Mouse (Mus musculus) stomach, embryonic 14.5 days (tissue): ENCODE results near the gene Lig1. TPM values are rescaled to one million over a fixed set of nuclear protein-coding genes. Genes with fewer than 3 reads are reported as not detected.
"Not testable (repeated sequence)": the region's sequence is repeated elsewhere in the genome, so short reads cannot be mapped to it uniquely, and the experiment has no call there.

ENCODE experiments used
- ATAC-seq: fragments of 200-750 bp; cut with Nextera tagmentation; 2 replicates; pipeline ENCODE4 v1.8.0; 2017; ENCODE audit warnings: low read depth, moderate TSS enrichment; ENCODE audit not compliant: insufficient number of reproducible peaks, insufficient read depth, low FRiP score
- H3K27ac ChIP-seq: fragments of 300-500 bp; sonication (generic); 2 replicates; pipeline ENCODE4 v1.5.1; 2014; ENCODE audit warnings: mild to moderate bottlenecking, low read length, moderate library complexity, mixed read lengths
- H3K27me3 ChIP-seq: fragments of 300-500 bp; sonication (generic); 2 replicates; pipeline ENCODE4 v1.6.1; 2014; ENCODE audit warnings: low read length, control low read depth, mixed read lengths; ENCODE audit not compliant: control insufficient read depth, insufficient read depth
- H3K36me3 ChIP-seq: fragments of 300-500 bp; sonication (generic); 2 replicates; pipeline ENCODE4 v1.6.1; 2014; ENCODE audit warnings: mild to moderate bottlenecking, control low read depth, low read length, moderate library complexity, mixed read lengths; ENCODE audit not compliant: control insufficient read depth, insufficient read depth
- H3K4me1 ChIP-seq: fragments of 300-500 bp; sonication (generic); 2 replicates; pipeline ENCODE4 v1.6.1; 2014; ENCODE audit warnings: low read length, control low read depth, mixed read lengths; ENCODE audit not compliant: control insufficient read depth, insufficient read depth
- H3K4me2 ChIP-seq: fragments of 300-500 bp; sonication (generic); replicated peaks from 2 replicates; pipeline ENCODE4 v1.6.1; 2014; ENCODE audit warnings: low read depth, low read length, control low read depth
- H3K4me3 ChIP-seq: fragments of 300-500 bp; sonication (generic); 2 replicates; pipeline ENCODE4 v1.5.1; 2014; ENCODE audit warnings: low read depth, low read length, control low read depth
- H3K9ac ChIP-seq: fragments of 300-500 bp; sonication (generic); replicated peaks from 2 replicates; pipeline ENCODE4 v1.6.1; 2014; ENCODE audit warnings: low read depth, mild to moderate bottlenecking, control low read depth, low read length, moderate library complexity, mixed read lengths
- H3K9me3 ChIP-seq: fragments of 300-500 bp; sonication (generic); 2 replicates; pipeline ENCODE4 v1.6.1; 2016; ENCODE audit warnings: low read depth, low read length, control low read depth; ENCODE audit not compliant: control insufficient read depth
- WGBS: fragments of 180-500 bp; shearing (Covaris S2); extraction: QIAGEN DNeasy Blood & Tissue Kit; methylation state at CpG from one replicate; pipeline ENCODE4 v1.1.7; 2014; 5-methylcytosine and 5-hydroxymethylcytosine counted together
- polyA plus RNA-seq: library from polyadenylated mRNA; unstranded; fragments of >200 nt; fragmentation: Nextera tagmentation; extraction: Ambion mirVana; gene quantifications from 2 replicates; pipeline ENCODE4 v1.2.1, GENCODE M21; 2014

Lig1 gene
- polyA plus RNA-seq, 1 experiment from 2014 or later = 124 TPM

GRCm38 (mm10) chr7:13278308-13278891 is 1.3 kb downstream of the Lig1 start, which contains the start of gene Zswim9:
Zswim9 (minus strand) TSS chr7:13278721.
- peak within 1 kb of the TSS; percentile 42 for H3K4me3 ChIP-seq
- WGBS = under 1% methylated on average over 38 of the region's 39 CpGs
- H3K9ac ChIP-seq = peak within 1 kb of the TSS; percentile 32
- H3K9me3 ChIP-seq = no peaks in the 10 kb centered on the region
- H3K4me1 ChIP-seq = no peaks in the 10 kb centered on the region
- H3K27ac ChIP-seq = peak within 1 kb of the TSS; percentile 35; the same call in 1 of the 2 replicates
- peaks cover 18% of the 10 kb centered on the region for H3K36me3 ChIP-seq
- peak within 1 kb of the TSS; percentile 74 for H3K4me2 ChIP-seq
- ATAC-seq = peak; percentile 98
- H3K27me3 ChIP-seq = no peaks in the 10 kb centered on the region

GRCm38 (mm10) chr7:13278957-13279356 is 1.9 kb downstream of the Lig1 start:
- H3K27ac ChIP-seq, H3K4me2 ChIP-seq, H3K4me1 ChIP-seq, H3K27me3 ChIP-seq, H3K9me3 ChIP-seq: not testable (repeated sequence)
- 0% methylated on average over 12 of the region's 29 CpGs for WGBS
- Histone ChIP-seq H3K9ac (peak overlapping the region; percentile 32; the same call in 1 of the 2 replicates), H3K36me3 (peaks cover 18% of the 10 kb centered on the region), H3K4me3 (peak overlapping the region; percentile 42)
- peak; percentile 62 for ATAC-seq

- ATAC-seq = 0 out of 2 replicates have a peak, but pooled peaks have one; percentile 42
These were observed 11.5 kb downstream of the Lig1 start for GRCm38 (mm10) chr7:13288621-13289020.

DNA sequence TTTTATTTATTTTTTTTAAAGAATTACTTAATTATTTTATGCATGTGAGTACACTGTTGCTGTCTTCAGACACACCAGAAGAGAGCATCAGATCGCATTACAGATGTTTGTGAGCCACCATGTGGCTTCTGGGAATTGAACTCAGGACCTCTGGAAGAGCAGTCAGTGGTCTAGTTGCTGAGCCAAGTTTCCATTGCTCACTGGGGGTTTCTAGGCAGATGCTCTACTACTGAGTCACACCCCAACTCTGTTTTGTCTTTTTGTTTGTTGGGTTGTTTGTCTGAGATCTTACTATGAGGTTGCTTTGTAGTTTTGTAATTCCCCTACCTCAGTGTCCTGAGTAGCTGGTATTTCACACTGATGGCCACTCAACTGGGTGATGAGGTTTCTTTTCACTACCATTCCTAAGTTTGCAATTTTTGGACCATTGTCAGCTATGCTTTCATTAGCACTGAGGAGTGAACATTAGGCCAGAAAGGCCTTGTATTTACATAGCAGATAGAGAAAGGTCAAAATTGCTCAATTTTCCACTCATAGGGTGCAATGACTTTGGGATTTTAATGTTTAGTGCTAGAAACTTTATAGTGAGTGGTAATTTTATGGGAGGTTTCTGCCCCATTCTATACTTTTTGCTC is 13.1 kb downstream of the Lig1 start:
- Histone ChIP-seq H3K4me3 (no peak overlapping the region), H3K36me3 (peaks cover 56% of the 10 kb centered on the region), H3K9me3 (no peaks in the 10 kb centered on the region), H3K4me2 (no peak overlapping the region), H3K27me3 (no peaks in the 10 kb centered on the region), H3K9ac (no peak overlapping the region), H3K4me1 (no peaks in the 10 kb centered on the region), H3K27ac (no peak overlapping the region)
- no peak for ATAC-seq
- 100% methylated on average over 1 of the region's 1 CpGs for WGBS

More at GRCm38 (mm10) chr7:13288621-13289020, 11.5 kb downstream of the Lig1 start:
- 49% methylated on average over 5 of the region's 5 CpGs for WGBS
- H3K36me3 ChIP-seq = peaks cover 53% of the 10 kb centered on the region
- no peaks in the 10 kb centered on the region for H3K9me3 ChIP-seq
- H3K27ac ChIP-seq = no peak overlapping the region
- H3K27me3 ChIP-seq = no peaks in the 10 kb centered on the region
- no peaks in the 10 kb centered on the region for H3K4me1 ChIP-seq
- no peak overlapping the region for H3K9ac ChIP-seq
- no peak overlapping the region for H3K4me2 ChIP-seq
- no peak overlapping the region for H3K4me3 ChIP-seq

DNA sequence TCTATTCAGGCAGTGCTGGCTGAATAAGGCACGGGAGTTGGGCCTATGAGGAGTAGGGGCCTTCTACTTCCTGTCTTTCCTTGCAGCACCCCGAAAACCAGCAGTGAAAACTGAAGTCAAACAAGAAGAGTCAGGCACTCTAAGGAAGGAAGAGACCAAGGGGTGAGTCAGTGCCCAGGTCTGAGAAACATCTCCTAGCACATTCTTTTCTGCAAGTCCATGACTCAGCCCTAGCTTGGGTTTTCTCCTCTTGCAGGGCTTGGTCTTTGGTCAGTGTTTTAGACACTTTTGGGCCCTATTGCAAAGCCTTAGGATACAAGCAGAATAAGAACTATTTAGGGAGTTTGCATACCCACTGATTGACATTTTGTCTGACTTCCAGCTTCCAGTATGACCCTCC is 14.3 kb downstream of the Lig1 start:
- no peak overlapping the region for H3K4me3 ChIP-seq
- no peaks in the 10 kb centered on the region for H3K4me1 ChIP-seq

DNA sequence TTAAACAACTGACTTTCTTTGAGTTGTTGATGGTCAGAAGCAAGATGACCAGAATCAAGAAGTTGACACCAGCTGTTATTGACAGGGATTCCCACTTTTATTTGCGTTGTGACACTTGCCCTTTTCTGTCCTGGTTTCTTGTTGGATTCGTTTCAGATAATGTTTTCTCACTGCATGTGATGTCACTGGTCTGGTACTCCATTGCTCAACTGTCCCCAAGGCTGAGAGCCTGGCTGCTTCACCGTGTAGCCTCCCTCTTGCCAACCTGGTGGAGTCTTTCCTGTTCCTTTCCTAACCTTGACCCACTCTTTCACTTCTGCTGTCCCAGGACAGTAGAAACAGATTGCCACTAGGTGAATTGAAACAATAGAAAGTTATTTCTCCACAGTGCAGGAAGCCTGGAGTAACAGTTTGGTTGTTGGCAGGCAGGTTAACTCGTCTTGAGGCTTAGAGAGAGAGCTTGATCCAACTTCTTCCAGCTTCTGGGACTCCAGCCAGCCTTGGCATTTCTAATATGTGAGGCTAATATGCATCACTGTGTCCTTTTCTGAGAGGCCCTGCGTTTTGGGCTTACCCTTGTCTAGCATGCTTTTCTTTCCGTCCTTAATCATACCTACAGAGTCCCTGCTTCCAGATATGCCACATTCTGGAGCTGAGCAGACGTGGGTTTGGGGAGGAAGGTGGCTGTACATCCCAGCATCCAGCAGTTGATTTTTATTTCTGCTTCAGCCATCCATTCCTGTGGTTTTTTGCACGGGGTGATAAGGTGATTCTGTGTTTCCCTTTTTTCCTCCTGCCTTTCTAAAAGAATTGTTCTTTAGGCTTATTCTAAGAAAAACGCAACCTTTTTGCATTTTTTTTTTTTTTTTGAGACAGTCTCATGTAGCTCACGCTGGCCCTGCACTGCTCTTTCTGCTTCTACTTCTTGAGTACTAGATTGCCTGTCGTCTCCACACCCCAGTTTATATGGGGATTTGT is 17.1 kb downstream of the Lig1 start:
- no peak overlapping the region for H3K9ac ChIP-seq
- 83% methylated on average over 11 of the region's 11 CpGs for WGBS

More for the DNA sequence above, 14.3 kb downstream of the Lig1 start:
- H3K27me3 ChIP-seq = no peaks in the 10 kb centered on the region
- ATAC-seq = no peak
- H3K36me3 ChIP-seq = peaks cover 50% of the 10 kb centered on the region
- H3K27ac ChIP-seq = no peak overlapping the region
- H3K4me2 ChIP-seq = no peak overlapping the region
- no peaks in the 10 kb centered on the region for H3K9me3 ChIP-seq
- 92% methylated on average over 2 of the region's 2 CpGs for WGBS
- no peak overlapping the region for H3K9ac ChIP-seq

DNA sequence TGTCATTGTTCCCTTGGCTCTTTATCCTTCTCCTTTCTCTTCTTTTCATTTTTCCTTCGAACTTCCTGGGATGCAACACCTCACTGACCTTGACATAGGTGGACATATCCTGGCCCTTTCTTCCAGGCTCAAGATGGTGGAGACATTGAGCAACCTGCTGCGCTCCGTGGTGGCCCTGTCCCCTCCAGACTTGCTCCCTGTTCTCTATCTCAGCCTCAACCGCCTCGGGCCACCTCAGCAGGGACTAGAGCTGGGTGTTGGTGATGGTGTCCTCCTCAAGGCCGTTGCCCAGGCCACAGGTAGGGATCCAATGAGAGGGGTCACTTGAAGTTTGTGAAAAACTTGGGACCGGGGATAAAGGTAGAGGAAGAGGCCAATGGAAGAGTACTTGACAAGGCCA is 18.2 kb downstream of the Lig1 start:
- Histone ChIP-seq H3K4me3 (no peak overlapping the region), H3K4me1 (no peaks in the 10 kb centered on the region), H3K36me3 (peaks cover 52% of the 10 kb centered on the region; the same call in 1 of the 2 replicates), H3K9me3 (no peaks in the 10 kb centered on the region), H3K9ac (no peak overlapping the region), H3K4me2 (no peak overlapping the region), H3K27ac (no peak overlapping the region), H3K27me3 (no peaks in the 10 kb centered on the region)
- no peak for ATAC-seq
- WGBS = 93% methylated on average over 7 of the region's 7 CpGs

More for the DNA sequence above, 17.1 kb downstream of the Lig1 start:
- Histone ChIP-seq H3K4me2 (no peak overlapping the region), H3K27ac (no peak overlapping the region), H3K4me1 (no peaks in the 10 kb centered on the region), H3K36me3 (peaks cover 59% of the 10 kb centered on the region; the same call in 1 of the 2 replicates), H3K9me3 (no peaks in the 10 kb centered on the region), H3K4me3 (no peak overlapping the region), H3K27me3 (no peaks in the 10 kb centered on the region)
- no peak for ATAC-seq

DNA sequence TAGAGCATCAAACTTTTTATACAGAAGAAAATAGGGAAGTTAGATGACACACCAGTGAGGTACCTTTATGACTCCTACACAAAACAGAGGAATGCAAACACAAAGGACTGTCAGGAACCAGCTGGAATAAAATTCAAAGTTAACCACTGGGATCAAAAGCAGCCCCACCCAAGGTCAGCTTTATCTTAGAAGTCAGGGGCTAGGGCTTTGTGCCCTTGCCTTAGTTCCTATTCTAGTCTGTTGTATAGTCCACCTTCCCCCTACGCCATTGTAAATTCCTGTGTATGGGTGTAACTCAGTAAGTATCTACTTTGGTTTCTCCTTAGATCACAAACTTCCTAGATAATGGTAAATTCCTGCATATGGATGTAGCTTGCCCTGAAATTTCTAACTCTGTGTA is 20.6 kb downstream of the Lig1 start:
- H3K4me2 ChIP-seq = no peak overlapping the region
- no peaks in the 10 kb centered on the region for H3K27me3 ChIP-seq
- no peak for ATAC-seq
- 68% methylated on average over 1 of the region's 1 CpGs for WGBS
- no peaks in the 10 kb centered on the region for H3K9me3 ChIP-seq
- H3K9ac ChIP-seq = no peak overlapping the region
- no peak overlapping the region for H3K27ac ChIP-seq
- H3K4me1 ChIP-seq = no peaks in the 10 kb centered on the region
- H3K4me3 ChIP-seq = no peak overlapping the region
- H3K36me3 ChIP-seq = peaks cover 57% of the 10 kb centered on the region; the same call in 1 of the 2 replicates
